Mouse (Mus musculus) urinary bladder, postnatal 14 days (tissue): ENCODE data around the gene Nlrp4f.
A peak's percentile ranks its signal among the peaks of the same experiment; 100 is the strongest.

Experiments
- DNase-seq: peaks from one replicate; pipeline ENCODE4 v3.0.0; 2021; ENCODE audit warnings: low spot score

Nlrp4f gene

DNA sequence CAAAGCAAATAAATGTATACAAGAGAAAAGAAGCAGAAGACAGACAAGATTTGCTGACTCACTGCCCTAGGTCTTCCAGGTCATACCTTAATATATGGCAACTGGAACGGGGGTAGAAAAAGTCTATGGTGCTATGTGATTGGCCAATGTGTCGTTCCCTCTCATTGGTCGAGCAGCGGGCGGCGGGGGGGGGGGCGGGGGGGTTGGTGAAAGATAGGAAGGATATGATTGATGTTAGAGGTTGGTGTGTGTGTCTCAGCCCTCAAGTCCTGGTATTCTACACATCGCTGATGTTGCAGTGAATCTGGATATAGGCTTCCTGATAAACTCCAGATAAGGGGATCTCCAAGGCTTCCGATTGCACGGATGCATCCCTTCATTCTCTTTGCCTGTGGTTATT lies at the start of gene Nlrp4f:
Gene Nlrp4f, minus strand, starts transcription at position 101 of the 400 bp plus-strand sequence.
- DNase-seq = no peak

DNA sequence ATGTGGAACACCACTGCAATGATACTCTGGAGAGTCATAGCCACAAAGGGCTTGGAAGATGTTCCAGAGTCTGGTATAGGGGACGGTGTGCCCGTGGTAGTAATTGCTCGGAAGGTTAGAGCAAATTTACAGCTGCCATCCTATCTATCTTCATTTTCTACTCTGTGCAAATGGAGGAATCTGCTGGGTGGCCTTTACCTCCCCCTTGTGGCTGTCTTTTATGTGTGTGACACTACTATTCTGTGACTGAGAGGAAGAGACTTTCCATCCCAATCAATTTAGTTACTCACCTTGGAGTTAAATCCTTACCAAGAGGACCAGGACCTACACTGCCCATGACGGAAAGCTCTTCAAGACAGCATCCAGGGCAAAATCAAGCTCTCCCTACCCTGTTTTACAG lies 37.5 kb upstream of the Nlrp4f start:
- no peak for DNase-seq

DNA sequence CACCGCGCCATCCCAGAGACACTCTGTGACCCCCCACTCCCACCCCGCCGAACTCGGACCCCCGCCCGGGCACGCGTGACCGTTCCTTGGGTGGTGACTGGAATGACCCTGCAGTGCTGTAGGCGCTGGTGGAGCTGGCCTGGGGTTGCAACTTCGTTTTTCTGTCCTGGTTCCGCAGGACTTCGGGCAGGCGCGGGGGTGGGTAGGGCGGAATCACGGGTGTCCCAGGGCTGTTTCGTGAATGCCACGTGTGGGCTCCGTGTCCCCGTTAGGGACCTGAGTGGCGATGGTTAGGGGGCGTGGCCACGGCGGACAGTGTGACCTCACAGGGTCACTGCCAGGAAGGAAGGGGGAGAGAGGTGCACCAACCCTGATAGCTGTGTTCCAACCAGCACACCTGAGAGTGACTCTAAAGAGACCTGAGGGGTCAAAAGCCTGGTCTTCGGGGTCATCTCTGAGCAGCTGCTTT lies 36.6 kb upstream of the Nlrp4f start:
- DNase-seq = no peak

DNA sequence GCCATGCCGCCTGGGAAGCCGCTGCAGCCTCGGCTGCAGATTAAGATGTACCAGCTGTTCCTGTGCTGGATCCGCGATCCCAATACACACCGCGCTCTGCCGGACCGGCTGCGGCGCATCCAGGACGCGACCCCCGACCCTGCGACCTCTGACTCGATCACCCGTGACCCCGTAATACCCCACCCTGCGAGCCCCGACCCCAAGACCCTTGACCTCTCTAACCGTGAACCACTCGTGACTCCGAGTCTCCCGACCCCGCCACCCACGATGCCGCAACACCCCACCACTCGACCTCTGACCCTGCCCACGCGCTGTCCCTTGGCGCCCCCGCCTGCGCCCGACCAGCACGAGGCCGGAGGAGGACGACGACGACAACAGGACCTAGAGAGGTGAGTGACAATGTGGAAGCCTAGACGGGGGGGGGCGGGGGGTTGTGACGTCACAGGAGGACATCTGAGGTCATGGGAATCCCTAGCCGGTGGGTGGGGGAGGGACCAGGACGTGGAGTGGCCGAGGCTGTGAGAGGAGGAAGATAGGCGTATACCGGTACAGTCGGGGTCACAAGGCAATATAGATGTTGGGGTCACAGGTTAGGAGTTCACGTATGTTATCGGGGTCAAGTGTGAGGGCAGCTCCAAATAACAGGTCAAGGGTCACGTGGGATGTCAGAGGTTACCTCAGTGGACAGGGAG lies 36.0 kb upstream of the Nlrp4f start:
- DNase-seq = no peak

DNA sequence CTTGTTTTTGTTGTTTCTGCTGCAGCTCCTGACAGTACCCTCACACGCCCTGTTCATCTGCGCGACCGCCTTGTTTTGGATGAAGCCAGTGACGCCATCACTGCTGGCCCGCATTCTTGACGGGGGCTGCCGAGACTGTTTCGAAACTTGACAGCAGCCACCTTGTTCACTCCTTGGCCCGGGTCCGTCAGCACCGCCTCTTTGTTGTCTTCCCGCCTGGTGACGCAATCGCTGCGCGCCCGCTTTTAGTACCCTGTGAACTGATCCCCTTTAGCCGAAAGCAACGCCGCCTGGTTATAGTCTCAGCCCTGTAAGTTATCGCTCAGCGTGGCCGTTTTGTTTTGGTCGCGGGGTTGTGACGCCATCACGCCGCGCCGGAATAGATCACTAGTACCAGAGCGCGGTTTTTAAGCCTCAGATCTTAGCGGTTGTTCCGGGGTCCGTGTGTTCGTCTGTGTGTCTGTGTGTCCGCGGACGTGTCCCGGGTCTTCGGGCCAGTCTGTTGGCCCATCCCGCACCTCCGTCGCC lies 35.4 kb upstream of the Nlrp4f start:
- peak; percentile 95 for DNase-seq

DNA sequence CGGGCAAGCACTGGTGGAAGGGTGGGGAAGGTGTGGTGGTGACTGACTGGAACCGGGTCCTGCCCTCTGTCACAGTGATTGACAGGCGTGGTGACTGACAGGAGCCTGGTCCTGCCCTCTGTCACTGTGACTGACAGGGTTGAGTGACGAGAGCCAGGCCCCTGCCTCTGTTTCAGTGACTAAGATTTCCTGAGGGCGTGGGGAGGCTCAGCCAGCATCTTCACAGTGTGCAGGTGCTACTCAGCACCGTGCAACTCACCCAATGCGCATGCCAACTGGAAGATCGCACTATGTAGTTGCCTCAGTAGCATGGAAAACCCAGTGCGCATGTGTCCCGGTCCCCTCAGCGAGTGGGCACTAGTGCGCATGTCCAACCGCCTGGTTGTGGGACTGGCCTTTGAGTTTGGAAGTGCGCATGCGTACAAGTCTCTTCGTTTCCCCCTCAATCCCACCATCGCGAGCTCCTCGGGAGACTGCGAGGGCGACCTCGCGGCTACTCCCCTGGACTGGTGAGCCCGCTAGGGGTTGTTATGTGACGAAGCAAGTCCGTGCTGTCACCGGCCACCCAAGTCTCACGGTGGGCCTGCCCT lies 34.8 kb upstream of the Nlrp4f start:
- DNase-seq = peak; percentile 97

DNA sequence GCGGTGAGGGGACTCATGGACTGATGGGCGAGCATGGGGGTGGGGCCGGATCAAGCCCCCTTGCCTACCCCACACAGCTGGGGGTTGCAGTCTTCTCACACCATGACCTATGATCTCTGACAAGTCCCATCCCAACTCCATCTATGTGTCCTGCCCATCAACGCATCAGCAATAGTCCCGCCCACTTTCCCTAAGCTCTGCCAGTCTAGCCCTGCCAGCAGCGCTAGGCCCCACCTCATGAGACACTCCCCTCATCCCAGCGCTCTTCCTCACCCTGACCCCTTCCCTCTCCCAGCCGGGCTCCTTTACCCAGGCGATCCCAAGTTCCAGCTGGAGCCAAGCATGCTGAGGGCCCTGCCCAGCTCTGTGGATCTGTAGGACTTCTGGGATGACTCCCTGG lies 31.4 kb upstream of the Nlrp4f start:
- no peak for DNase-seq

DNA sequence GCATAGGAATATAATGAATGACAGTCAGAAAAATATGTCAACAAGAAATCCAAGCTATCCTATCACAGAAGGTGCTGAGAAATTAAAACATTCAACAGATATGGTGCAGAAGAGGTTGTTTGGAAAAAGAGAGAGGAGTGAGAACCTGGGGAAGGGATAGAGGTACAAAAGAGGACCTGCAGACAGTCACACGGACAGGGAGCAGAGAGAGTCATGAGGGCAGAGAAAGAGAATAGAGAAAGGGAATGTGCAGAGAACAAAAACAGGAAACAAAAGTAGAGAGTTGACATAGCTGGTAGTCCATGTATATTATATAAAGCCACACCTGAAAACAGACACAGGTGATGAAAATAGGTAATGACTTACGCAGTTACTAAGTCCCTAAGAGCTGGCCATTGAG lies 20.9 kb upstream of the Nlrp4f start:
- no peak for DNase-seq

DNA sequence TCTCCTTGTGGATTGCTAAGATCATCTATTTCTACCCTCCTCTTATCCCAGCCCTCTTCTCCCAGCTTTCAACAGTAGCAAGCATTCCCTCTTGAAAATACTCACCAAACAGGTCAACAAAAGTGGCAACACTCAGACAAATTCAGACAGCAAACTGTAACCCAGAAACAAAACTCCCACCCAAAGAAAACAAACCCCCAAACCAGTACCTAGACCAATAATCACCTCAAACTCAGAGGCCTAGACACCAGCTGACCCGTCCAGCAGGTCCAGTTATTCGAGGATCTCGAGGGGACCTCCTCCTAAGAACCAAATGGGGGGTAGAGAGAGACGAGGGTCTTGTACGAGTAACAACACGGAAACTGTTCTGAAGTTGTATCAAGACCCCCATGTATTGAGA lies 20.2 kb upstream of the Nlrp4f start:
- DNase-seq = no peak

DNA sequence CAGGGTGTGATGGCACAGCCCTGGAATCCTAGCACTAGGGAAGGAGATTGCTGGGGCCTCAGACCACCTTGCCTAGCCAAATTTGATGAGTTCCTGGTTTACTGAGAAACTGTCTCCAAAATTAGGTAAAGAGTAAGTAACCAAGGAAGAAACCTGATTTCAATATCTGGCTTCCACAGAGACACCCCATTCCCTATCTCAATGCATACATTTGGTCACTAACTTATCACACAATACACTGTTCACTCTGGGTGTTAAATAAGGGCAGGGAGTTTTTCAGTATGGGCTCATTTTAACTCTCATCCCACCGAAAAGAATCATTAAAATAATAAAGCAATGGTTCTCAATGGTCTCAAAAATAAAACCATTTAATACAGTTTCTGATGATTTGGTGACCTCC lies 5.1 kb downstream of the Nlrp4f start:
- no peak for DNase-seq

DNA sequence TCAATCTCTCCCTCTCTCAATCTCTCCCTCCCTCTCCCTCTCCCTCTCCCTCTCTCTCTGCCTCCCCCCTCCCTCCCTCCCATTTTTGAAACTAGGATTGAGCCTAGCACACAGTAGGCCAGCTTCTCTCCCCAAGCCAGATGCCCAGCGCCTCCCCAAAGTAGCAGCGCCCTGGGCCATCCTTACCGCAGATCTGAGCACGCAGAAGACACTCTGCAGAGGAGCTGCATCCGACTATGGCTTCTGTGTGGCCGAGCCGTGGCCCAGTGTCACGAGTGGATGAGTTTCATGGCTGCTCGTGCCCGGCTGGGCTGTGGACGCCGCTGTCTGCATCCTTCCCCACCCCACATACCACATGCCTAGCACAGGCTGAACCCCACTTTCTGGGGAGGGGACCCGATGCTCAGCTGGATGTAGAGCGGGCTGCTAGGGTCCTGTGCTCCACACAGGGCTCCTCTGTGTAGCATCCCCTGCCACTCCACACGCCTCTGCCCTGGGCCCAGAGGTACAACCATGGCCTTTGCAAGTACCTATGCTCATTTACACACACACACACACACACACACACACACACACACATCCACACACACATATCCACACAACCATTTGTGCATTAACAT lies 29.2 kb downstream of the Nlrp4f start:
- DNase-seq = no peak

DNA sequence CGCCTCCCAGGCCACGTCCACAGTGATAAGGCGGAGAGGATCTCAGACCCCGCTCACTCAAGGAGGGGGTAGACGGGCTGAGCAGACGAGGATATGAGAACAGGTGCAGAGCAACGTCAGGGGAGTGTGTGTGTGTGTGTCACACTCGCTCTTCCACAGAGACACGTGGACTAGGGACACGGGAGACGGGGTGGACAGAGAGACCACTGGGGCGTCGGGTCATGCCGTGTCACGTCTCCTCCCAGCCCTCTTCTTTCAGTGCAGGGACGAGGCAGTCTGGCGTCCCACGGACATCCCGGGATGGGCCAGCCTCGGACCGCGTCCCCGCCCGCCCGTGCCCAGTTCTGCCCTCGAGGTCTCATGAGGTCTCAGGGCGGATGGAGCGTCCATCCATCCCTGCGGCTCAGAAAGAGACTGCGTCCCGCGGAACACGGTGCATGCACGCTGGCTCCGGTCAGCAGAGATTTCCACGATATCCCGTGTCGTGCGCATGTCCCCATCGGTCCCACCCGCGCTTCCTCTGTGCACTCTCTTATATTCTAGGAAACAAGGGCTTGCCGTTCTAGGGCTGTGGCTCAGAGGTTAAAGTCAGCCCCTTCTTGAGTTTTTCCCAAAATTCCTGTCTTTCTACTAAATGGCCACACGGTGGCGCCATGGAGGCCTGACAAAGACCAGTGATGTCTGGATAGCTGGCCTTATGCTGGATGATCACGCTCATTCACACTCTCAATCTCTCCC lies 29.9 kb downstream of the Nlrp4f start:
- peak; percentile 14 for DNase-seq

DNA sequence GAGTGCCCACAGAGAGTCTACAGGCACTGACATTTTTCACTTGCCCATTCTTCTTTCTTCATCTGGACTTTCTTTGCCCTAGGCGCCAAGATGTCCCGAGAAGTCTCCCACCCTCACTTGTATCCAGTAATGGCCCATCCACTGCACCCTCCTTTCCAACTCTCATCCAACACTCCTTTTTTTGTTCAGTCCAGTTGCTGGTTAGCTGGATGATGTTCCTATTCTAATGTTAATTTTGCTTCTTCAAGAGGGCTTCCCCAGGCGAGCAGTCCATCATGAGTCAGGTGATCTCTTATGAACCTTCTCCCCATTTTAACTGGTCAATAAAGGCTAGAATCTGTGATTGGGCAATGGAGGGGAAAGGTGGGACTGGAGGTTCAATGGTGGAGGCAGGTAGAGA lies 31.7 kb downstream of the Nlrp4f start:
- no peak for DNase-seq

DNA sequence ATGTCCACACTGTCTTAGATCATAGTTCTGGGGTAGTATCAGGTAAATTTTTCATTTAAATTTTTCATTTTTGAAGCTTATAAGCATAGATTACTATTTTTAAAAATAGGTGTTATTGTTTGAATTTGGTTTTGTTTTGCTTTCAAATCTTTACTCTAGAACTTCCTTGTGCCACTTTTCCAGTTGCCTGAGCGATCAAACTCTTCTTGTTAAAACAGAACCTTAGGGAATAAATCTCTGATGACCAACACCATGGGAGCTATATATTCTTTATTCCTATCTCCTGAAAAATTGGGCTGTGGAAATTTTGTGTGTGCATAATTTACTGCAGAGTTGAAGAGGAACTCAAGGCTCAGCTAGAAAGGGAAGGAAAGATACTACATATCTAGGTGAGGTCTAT lies 55.8 kb downstream of the Nlrp4f start, which contains the start of gene Olfr466:
Gene Olfr466, plus strand, starts transcription at position 301 of the 400 bp plus-strand sequence.
- DNase-seq = no peak

DNA sequence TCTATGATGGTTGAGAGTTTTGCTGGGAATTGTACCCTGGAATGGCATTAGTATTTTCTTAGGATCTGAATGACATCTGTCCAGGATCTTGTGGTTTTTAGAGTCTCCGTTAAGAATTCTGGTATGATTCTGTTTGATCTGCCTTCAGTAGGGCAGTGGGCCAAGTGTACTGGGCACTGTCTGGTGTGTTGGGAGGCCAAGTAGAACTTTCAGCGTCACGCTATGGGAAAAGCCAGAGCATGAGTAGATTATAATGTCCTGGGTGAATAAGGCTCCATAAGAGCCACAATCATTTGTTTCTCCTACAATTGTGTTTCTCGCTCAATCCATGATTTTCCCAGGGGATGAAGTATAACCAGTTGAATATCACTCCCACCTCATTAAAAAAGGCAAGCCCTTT lies 68.0 kb downstream of the Nlrp4f start, which contains the start of gene Olfr465-ps1:
Gene Olfr465-ps1, plus strand, starts transcription at position 301 of the 400 bp plus-strand sequence.
- DNase-seq = no peak
